Mouse (Mus musculus) limb, embryonic 13.5 days (tissue): Measurements from ENCODE around the gene AU018091. TPM values are rescaled to one million over a fixed set of nuclear protein-coding genes. Genes with fewer than 3 reads are reported as not detected.

ENCODE experiments used
- ATAC-seq: fragments of 200-750 bp; cut with Nextera tagmentation; 2 replicates; pipeline ENCODE4 v1.8.0; 2017; ENCODE audit warnings: low read depth, moderate number of reproducible peaks, moderate TSS enrichment; ENCODE audit not compliant: low FRiP score
- H3K27ac ChIP-seq: fragments of 300-500 bp; sonication (generic); 2 replicates; pipeline ENCODE4 v1.5.1; 2015; ENCODE audit warnings: inconsistent platforms, mild to moderate bottlenecking, moderate library complexity
- H3K27me3 ChIP-seq: fragments of 300-500 bp; sonication (generic); 2 replicates; pipeline ENCODE4 v1.6.1; 2015; ENCODE audit warnings: mild to moderate bottlenecking, inconsistent platforms
- H3K36me3 ChIP-seq: fragments of 300-500 bp; sonication (generic); 2 replicates; pipeline ENCODE4 v1.6.1; 2015; ENCODE audit warnings: inconsistent platforms, mild to moderate bottlenecking, moderate library complexity
- H3K4me1 ChIP-seq: fragments of 300-500 bp; sonication (generic); 2 replicates; pipeline ENCODE4 v1.6.1; 2015; ENCODE audit warnings: inconsistent platforms
- H3K4me2 ChIP-seq: fragments of 300-500 bp; sonication (generic); replicated peaks from 2 replicates; pipeline ENCODE4 v1.6.1; 2015; ENCODE audit warnings: inconsistent platforms, mild to moderate bottlenecking, moderate library complexity
- H3K4me3 ChIP-seq: fragments of 300-500 bp; sonication (generic); 2 replicates; pipeline ENCODE4 v1.5.1; 2015; ENCODE audit warnings: moderate library complexity, mild to moderate bottlenecking, inconsistent platforms
- H3K9ac ChIP-seq: fragments of 300-500 bp; sonication (generic); 2 replicates; pipeline ENCODE4 v1.6.1; 2015; ENCODE audit warnings: mild to moderate bottlenecking, inconsistent platforms
- H3K9me3 ChIP-seq: fragments of 300-500 bp; sonication (generic); 2 replicates; pipeline ENCODE4 v1.6.1; 2016; ENCODE audit warnings: inconsistent platforms
- WGBS: fragments of 180-500 bp; shearing (Covaris S2); methylation state at CpG from one replicate; pipeline ENCODE4 v1.1.7; 2015; 5-methylcytosine and 5-hydroxymethylcytosine counted together
- polyA plus RNA-seq: library from polyadenylated mRNA; unstranded; fragments of >200 nt; fragmentation: Nextera tagmentation; extraction: Ambion mirVana; gene quantifications from 2 replicates; pipeline ENCODE4 v1.2.1, GENCODE M21; 2015

Gene AU018091
- 0.32 and 0.48 TPM in 2 replicates for polyA plus RNA-seq

- Histone ChIP-seq H3K27me3 (no peaks in the 10 kb centered on the region), H3K9me3 (no peaks in the 10 kb centered on the region), H3K36me3 (no peaks in the 10 kb centered on the region), H3K9ac (no peak within 1 kb of the TSS), H3K27ac (no peak within 1 kb of the TSS), H3K4me2 (no peak within 1 kb of the TSS), H3K4me3 (no peak within 1 kb of the TSS), H3K4me1 (no peaks in the 10 kb centered on the region)
- WGBS, result 77% methylated on average over 3 of the region's 3 CpGs
- ATAC-seq, result no peak
Measured at GRCm38 (mm10) chr7:3168925-3169324, at the start of gene AU018091. Gene AU018091 (minus strand): TSS chr7:3169203.

- ATAC-seq, result no peak
- no peak overlapping the region for H3K4me3 ChIP-seq
- peaks cover 42% of the 10 kb centered on the region for H3K27me3 ChIP-seq
- H3K27ac ChIP-seq, result no peak overlapping the region
- no peaks in the 10 kb centered on the region for H3K4me1 ChIP-seq
- no peak overlapping the region for H3K9ac ChIP-seq
- H3K4me2 ChIP-seq, result no peak overlapping the region
- H3K36me3 ChIP-seq, result no peaks in the 10 kb centered on the region
- 17% methylated on average over 10 of the region's 10 CpGs for WGBS
- no peaks in the 10 kb centered on the region for H3K9me3 ChIP-seq
Measured at GRCm38 (mm10) chr7:3217546-3218056, 48.6 kb upstream of the AU018091 start.

GRCm38 (mm10) chr7:3216331-3216730 lies 47.3 kb upstream of the AU018091 start:
- Histone ChIP-seq H3K4me2 (no peak overlapping the region), H3K36me3 (no peaks in the 10 kb centered on the region), H3K27ac (no peak overlapping the region), H3K9me3 (no peaks in the 10 kb centered on the region), H3K9ac (no peak overlapping the region), H3K4me1 (no peaks in the 10 kb centered on the region), H3K27me3 (peaks cover 39% of the 10 kb centered on the region), H3K4me3 (no peak overlapping the region)
- 65% methylated on average over 3 of the region's 3 CpGs for WGBS
- no peak for ATAC-seq

- Histone ChIP-seq H3K9ac (no peak overlapping the region), H3K4me2 (no peak overlapping the region), H3K27ac (no peak overlapping the region), H3K4me3 (no peak overlapping the region), H3K27me3 (peaks cover 12% of the 10 kb centered on the region), H3K9me3 (no peaks in the 10 kb centered on the region), H3K36me3 (no peaks in the 10 kb centered on the region), H3K4me1 (no peaks in the 10 kb centered on the region)
- no peak for ATAC-seq
- WGBS, result 21% methylated on average over 3 of the region's 3 CpGs
Measured at GRCm38 (mm10) chr7:3213557-3213956, 44.6 kb upstream of the AU018091 start.

- Histone ChIP-seq H3K4me1 (no peaks in the 10 kb centered on the region), H3K9me3 (no peaks in the 10 kb centered on the region), H3K4me2 (no peak overlapping the region), H3K27me3 (peaks cover 8% of the 10 kb centered on the region), H3K4me3 (no peak overlapping the region), H3K36me3 (no peaks in the 10 kb centered on the region), H3K27ac (no peak overlapping the region), H3K9ac (no peak overlapping the region)
- no peak for ATAC-seq
- WGBS, result 42% methylated on average over 1 of the region's 1 CpGs
Measured at GRCm38 (mm10) chr7:3213156-3213555, 44.2 kb upstream of the AU018091 start.

- ATAC-seq, result no peak
- H3K4me2 ChIP-seq, result no peak overlapping the region
- no peak overlapping the region for H3K27ac ChIP-seq
- H3K36me3 ChIP-seq, result no peaks in the 10 kb centered on the region
- WGBS, result 75% methylated on average over 12 of the region's 12 CpGs
- H3K9ac ChIP-seq, result no peak overlapping the region
- no peaks in the 10 kb centered on the region for H3K27me3 ChIP-seq
- H3K4me3 ChIP-seq, result no peak overlapping the region
- no peaks in the 10 kb centered on the region for H3K4me1 ChIP-seq
- H3K9me3 ChIP-seq, result no peaks in the 10 kb centered on the region
Measured at GRCm38 (mm10) chr7:3212002-3212790, 43.2 kb upstream of the AU018091 start.

- Histone ChIP-seq H3K4me1 (no peaks in the 10 kb centered on the region), H3K4me2 (no peak overlapping the region), H3K4me3 (no peak overlapping the region), H3K27ac (no peak overlapping the region), H3K36me3 (no peaks in the 10 kb centered on the region), H3K9me3 (no peaks in the 10 kb centered on the region), H3K9ac (no peak overlapping the region), H3K27me3 (no peaks in the 10 kb centered on the region)
- ATAC-seq, result no peak
- WGBS, result 79% methylated on average over 8 of the region's 8 CpGs
Measured at GRCm38 (mm10) chr7:3211518-3211917, 42.5 kb upstream of the AU018091 start.

- Histone ChIP-seq H3K4me1 (no peaks in the 10 kb centered on the region), H3K27me3 (no peaks in the 10 kb centered on the region), H3K9me3 (no peaks in the 10 kb centered on the region), H3K4me2 (no peak overlapping the region), H3K9ac (no peak overlapping the region), H3K36me3 (no peaks in the 10 kb centered on the region), H3K27ac (no peak overlapping the region), H3K4me3 (no peak overlapping the region)
- WGBS, result 47% methylated on average over 6 of the region's 6 CpGs
- no peak for ATAC-seq
Measured at GRCm38 (mm10) chr7:3210605-3211004, 41.6 kb upstream of the AU018091 start.

GRCm38 (mm10) chr7:3206520-3206919 lies 37.5 kb upstream of the AU018091 start:
- Histone ChIP-seq H3K4me1 (no peaks in the 10 kb centered on the region), H3K4me2 (no peak overlapping the region), H3K4me3 (no peak overlapping the region), H3K36me3 (no peaks in the 10 kb centered on the region), H3K9me3 (no peaks in the 10 kb centered on the region), H3K27ac (no peak overlapping the region), H3K27me3 (no peaks in the 10 kb centered on the region), H3K9ac (no peak overlapping the region)
- 28% methylated on average over 4 of the region's 4 CpGs for WGBS
- no peak for ATAC-seq

- no peak for ATAC-seq
Measured at GRCm38 (mm10) chr7:3204628-3205027, 35.6 kb upstream of the AU018091 start.

GRCm38 (mm10) chr7:3203890-3204289 lies 34.9 kb upstream of the AU018091 start:
- Histone ChIP-seq H3K9me3 (no peaks in the 10 kb centered on the region), H3K4me3 (no peak overlapping the region), H3K4me1 (no peaks in the 10 kb centered on the region), H3K36me3 (no peaks in the 10 kb centered on the region), H3K27me3 (no peaks in the 10 kb centered on the region), H3K27ac (no peak overlapping the region), H3K4me2 (no peak overlapping the region), H3K9ac (no peak overlapping the region)
- no peak for ATAC-seq
- 7% methylated on average over 3 of the region's 3 CpGs for WGBS

More at GRCm38 (mm10) chr7:3204628-3205027, 35.6 kb upstream of the AU018091 start:
- no peaks in the 10 kb centered on the region for H3K9me3 ChIP-seq
- 86% methylated on average over 4 of the region's 4 CpGs for WGBS
- H3K27ac ChIP-seq, result no peak overlapping the region
- no peak overlapping the region for H3K9ac ChIP-seq
- H3K4me3 ChIP-seq, result no peak overlapping the region
- H3K36me3 ChIP-seq, result no peaks in the 10 kb centered on the region
- H3K27me3 ChIP-seq, result no peaks in the 10 kb centered on the region
- H3K4me2 ChIP-seq, result no peak overlapping the region
- no peaks in the 10 kb centered on the region for H3K4me1 ChIP-seq

GRCm38 (mm10) chr7:3201134-3201705 lies 32.2 kb upstream of the AU018091 start:
- no peak for ATAC-seq
- Histone ChIP-seq H3K27me3 (no peaks in the 10 kb centered on the region), H3K9ac (no peak overlapping the region), H3K36me3 (no peaks in the 10 kb centered on the region), H3K4me3 (no peak overlapping the region), H3K4me1 (no peaks in the 10 kb centered on the region), H3K27ac (no peak overlapping the region), H3K9me3 (no peaks in the 10 kb centered on the region), H3K4me2 (no peak overlapping the region)
- WGBS, result 20% methylated on average over 12 of the region's 12 CpGs
